Mouse (Mus musculus) spleen, postnatal 36 days (tissue): Measurements from ENCODE around the gene Lypd8.

Experiments used
- DNase-seq, 2 experiments: peaks; one replicate each; pipeline ENCODE4 v3.0.0; 2022; ENCODE audit warnings: low spot score in 2 of 2, mixed read lengths in 1 of 2

Gene Lypd8

DNA sequence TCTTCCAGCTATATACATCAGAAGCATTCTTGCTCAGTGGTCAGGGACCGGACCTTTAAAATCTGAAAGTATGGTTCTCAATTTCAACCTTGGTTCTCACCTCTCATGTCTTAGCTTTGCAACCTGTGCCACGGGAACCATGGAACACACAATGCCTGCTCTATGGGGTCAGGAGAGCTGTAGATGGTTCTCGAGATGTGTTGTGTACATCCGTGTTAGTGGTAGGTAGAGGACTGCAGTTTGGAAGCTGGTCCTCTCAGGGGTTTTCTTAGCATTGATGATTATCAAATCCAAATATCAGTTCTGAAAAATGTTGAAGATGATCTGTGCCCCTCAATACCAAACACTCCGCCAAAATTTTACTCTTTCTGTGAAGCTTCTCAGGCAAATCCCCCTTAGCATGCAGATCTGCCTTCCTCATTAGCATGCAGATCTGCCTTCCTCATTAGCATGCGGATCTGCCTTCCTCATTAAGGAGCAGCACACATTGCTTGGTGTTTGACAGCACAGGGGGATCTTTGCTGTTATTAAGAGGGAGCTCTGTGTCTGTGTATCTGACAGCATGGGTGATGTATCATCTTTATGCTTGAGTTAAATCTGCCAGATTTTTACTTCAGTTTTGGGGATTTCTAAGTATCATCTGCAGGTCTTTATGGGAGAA lies 21.3 kb downstream of the Lypd8 start:
- DNase-seq: no peak

DNA sequence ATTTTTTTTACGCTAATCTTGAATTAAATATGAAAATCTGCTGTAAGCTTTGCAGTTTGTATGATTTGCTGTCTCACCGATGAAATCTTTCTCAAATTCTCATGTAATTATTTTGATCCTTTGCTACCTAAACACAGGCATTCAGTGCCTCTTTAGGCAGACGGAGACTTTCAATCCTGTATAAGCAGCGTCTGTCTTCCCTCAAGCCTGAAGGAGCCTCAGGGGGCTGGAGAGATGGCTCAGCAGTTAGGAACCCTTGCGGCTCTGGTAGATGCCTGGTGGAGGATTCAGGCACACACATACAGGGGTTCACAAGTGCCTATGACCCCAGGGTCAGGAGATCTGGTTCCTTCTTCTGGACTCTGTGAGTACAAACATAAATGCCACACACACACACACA lies 21.8 kb downstream of the Lypd8 start:
- no peak for DNase-seq

DNA sequence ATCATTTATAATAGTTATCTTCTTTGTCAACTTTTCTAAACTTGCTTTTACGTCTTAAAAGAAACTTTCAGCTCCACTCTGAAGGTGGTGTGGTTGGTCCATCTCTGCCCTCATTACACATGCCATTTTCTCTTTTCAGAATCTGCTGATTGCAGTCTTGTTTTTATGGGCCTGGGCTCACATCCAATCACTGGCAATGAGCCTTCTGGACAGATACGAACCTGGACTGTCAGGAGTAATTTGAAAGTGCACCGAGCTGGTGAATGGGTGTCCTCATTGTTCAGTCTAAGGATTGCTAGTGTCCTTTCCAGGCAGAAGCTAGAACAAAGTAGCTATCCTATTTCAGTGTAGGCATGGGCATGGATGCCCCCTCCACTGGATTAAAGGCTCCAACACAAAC lies 29.2 kb downstream of the Lypd8 start:
- no peak for DNase-seq

DNA sequence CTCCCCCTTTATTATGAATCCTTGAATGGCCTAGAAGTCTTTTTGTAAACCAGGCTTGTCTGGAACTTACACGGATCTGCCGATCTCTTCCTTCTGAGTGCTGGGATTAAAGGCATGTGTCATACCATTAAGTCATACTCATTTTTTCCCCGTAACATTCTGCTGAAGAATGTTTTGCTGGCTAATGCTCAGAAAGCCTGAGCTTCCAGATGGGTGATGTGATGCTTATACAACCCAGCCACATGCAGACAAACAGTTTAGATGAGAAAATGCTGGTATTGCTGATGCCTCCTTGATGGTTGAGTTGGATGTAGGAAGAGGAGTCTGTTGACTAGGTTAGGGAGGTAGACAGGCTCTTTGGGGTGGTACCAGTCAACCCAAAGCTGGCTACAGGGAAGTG lies 39.5 kb downstream of the Lypd8 start:
- no peak for DNase-seq

DNA sequence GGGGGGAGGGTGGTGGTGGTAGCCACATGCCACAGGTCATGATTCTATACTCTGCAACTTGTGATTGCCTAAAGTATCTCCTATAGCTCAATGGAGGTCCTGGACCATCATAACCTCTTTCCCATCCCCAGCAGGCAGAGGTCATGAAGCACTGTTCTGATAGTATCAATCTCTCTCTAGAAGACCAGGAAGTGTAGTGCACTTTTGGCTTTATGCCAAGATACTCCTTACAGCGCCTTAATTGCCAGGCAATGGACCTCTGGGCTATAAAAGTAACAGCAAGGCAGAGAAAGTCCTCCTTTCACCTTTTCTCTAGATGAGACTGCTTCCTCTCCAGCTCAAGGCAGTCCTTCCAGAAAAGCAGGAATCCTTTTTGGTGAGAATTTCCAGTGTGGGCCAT lies 42.0 kb downstream of the Lypd8 start, which contains the start of gene 1810065E05Rik:
1810065E05Rik (plus strand) TSS at position 297 of the 400 bp plus-strand sequence.
- no peak for DNase-seq

DNA sequence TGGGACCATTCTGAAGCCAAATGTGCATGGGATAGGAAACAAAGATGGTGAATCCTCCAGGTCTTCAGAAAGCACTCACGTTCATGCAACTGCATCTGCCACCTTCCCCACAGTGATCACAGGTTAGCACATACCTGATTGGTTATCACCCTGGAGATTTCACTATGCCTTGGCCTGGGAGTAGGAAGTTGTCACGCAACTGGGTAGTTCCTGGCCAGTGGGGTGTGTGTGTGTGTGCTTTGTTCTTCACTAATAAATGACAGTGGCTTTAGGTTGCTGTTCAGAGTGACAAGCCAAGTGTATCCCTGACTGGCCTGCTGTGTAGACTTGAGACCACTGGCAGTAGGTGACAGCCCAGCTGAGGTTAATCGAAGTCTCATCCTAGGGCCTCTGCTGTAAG lies 53.4 kb downstream of the Lypd8 start, which contains the start of gene Gm12253:
Gm12253 (plus strand) TSS at position 301 of the 400 bp plus-strand sequence.
- no peak for DNase-seq

DNA sequence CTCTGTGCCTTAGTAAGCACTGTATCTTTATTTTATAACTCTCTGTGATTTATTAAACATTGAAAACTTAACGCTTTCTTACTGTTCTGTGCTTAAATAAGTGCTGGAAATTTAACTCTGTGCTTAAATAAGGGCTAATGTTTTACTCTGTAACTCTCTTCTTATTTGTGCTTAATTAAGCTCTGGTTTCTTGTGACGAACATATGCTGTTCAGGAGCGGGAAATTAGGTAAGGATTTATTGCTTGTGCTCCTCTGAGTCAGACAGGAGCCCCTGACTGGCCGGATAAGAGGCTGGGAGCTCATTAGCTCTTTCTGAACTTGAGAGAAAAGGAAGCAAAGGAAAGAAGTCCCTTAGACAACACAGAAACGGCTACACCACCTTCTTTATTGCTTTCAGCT lies 59.0 kb downstream of the Lypd8 start:
- DNase-seq: no peak
